Mouse (Mus musculus): ENCODE data around the gene Upk2. TPM values are rescaled to one million over a fixed set of nuclear protein-coding genes. Genes with fewer than 3 reads are reported as not detected.
"Not testable (repeated sequence)": the region's sequence is repeated elsewhere in the genome, so short reads cannot be mapped to it uniquely, and the experiment has no call there.

Gene Upk2
- polyA plus RNA-seq, 1 experiment = 9.0 TPM

DNA sequence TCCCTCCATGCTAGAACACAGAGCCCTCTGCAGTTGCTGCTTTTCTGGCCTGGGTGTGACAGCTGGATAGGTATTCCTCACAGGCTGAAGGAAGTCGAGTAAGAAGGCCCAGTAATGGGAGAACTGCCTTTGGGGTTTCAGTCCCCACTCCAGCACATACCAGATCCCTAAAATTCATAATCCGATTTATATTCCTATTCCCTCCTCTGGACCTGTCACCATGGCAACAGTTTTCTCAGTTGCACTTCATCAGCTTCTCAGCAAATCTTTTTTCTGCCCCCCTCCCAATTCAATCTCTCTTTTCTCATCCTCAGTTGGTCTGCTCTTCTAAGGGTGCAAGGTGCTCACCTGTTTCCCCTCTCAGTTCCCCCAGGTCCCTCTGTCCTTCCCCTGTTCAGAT lies 14.0 kb upstream of the Upk2 start:
- WGBS = 58% methylated on average over 2 of the region's 2 CpGs
- no peak for DNase-seq
- H3K27ac ChIP-seq (ENCODE audit: insufficient read depth, low read depth, low read length) = no peak overlapping the region

DNA sequence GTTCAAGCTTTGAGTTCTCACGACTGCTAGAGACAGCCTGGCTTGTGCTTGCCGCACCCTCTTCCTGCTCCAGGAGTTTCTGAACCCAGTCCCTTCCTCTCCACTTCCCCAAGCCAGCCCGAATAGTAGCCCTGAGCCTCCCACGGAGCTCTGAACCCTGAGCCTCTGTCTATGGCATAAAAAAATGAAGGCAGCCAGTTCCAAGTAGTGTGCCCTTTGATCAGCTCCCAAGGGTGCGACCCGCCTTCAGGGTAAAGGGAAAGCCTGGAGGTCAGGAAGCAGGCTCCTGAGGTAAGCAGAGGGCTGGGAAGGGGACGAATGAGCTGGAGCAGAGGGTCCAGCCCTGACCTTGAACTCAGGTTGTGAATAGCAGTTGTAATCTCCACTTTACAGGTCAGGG lies 13.4 kb upstream of the Upk2 start:
- peak; percentile 83 for DNase-seq
- Histone ChIP-seq H3K36me3 (ENCODE audit: control insufficient read depth, insufficient read depth, low read length) (no peaks in the 10 kb centered on the region), H3K27me3 (replicated peaks; ENCODE audit: control insufficient read depth, insufficient read depth, low read length) (no peaks in the 10 kb centered on the region), H3K4me3 (ENCODE audit: insufficient read depth, low read depth, low read length) (no peak overlapping the region), H3K27ac (ENCODE audit: insufficient read depth, low read depth, low read length) (no peak overlapping the region), H3K4me1 (ENCODE audit: control insufficient read depth, insufficient read depth, low read length) (peaks cover 5% of the 10 kb centered on the region; the same call in 1 of the 2 replicates)
- no peak for TF ChIP-seq CTCF (conservative IDR thresholded peaks at IDR 0.05; ENCODE audit: insufficient read depth, insufficient read length, low read depth, low read length)
- TF ChIP-seq POLR2A (IDR thresholded peaks at IDR 0.05; ENCODE audit: low read depth, low read length) = no peak
- WGBS = 37% methylated on average over 7 of the region's 7 CpGs

More for the DNA sequence above, 14.0 kb upstream of the Upk2 start:
- Histone ChIP-seq H3K36me3 (ENCODE audit: control insufficient read depth, insufficient read depth, low read length) (no peaks in the 10 kb centered on the region), H3K4me3 (ENCODE audit: insufficient read depth, low read depth, low read length) (no peak overlapping the region), H3K4me1 (ENCODE audit: control insufficient read depth, insufficient read depth, low read length) (peaks cover 5% of the 10 kb centered on the region; the same call in 1 of the 2 replicates), H3K27me3 (replicated peaks; ENCODE audit: control insufficient read depth, insufficient read depth, low read length) (no peaks in the 10 kb centered on the region)
- TF ChIP-seq POLR2A (IDR thresholded peaks at IDR 0.05; ENCODE audit: low read depth, low read length) = no peak
- TF ChIP-seq CTCF (conservative IDR thresholded peaks at IDR 0.05; ENCODE audit: insufficient read depth, insufficient read length, low read depth, low read length) = no peak

DNA sequence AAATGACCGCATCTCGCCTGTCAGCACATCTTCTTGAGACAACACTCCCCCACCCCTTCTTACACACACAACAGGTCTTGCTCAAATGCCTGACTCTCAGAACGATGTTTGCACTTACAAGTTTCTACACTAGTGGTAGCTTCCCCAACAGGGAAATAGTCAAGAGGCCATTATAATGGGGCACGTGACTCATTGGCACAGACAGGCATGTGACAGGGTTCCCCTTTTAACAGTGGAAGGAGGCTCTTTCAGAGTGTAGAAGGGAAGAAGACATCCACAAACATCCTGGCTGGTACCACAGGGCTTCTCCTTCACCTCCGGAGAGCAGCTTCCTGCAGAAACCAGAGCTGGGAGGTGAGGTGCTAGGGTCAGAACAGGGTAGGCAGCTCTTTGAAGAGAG lies 7.2 kb upstream of the Upk2 start:
- no peak for TF ChIP-seq POLR2A (IDR thresholded peaks at IDR 0.05; ENCODE audit: low read depth, low read length)
- TF ChIP-seq CTCF (conservative IDR thresholded peaks at IDR 0.05; ENCODE audit: insufficient read depth, insufficient read length, low read depth, low read length) = no peak
- Histone ChIP-seq H3K4me1 (ENCODE audit: control insufficient read depth, insufficient read depth, low read length) (no peaks in the 10 kb centered on the region), H3K36me3 (ENCODE audit: control insufficient read depth, insufficient read depth, low read length) (no peaks in the 10 kb centered on the region), H3K27ac (ENCODE audit: insufficient read depth, low read depth, low read length) (no peak overlapping the region), H3K4me3 (ENCODE audit: insufficient read depth, low read depth, low read length) (no peak overlapping the region), H3K27me3 (replicated peaks; ENCODE audit: control insufficient read depth, insufficient read depth, low read length) (no peaks in the 10 kb centered on the region)
- DNase-seq = no peak
- WGBS = 84% methylated on average over 5 of the region's 5 CpGs

DNA sequence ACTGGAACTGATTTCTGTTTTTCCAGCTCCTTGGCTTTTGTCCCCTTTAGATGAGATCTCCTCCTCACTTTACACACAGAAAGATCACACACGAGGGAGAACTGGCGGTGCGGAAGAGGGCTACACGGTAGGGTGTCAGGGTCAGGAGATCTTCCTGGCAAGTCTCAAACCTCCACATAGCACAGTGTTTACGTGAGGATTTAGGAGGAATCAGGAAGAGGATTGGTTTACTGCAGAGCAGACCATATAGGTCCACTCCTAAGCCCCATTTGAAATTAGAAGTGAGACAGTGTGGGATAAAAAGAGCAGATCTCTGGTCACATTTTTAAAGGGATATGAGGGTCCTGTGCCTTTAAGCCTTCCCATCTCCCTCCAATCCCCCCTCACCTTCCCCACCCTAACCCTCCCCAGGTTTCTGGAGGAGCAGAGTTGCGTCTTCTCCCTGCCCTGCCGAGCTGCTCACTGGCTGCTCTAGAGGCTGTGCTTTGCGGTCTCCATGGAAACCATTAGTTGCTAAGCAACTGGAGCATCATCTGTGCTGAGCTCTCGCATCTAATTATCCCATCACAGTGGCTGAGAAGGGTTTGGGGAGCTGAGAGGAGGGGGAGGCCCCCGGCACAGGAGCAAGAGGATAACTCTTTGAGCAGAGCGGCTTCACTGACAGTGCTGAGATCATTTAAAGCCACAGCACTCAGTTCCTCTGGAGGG lies 2.4 kb upstream of the Upk2 start:
- TF ChIP-seq CTCF (conservative IDR thresholded peaks at IDR 0.05; ENCODE audit: insufficient read depth, insufficient read length, low read depth, low read length) (no peak), POLR2A (IDR thresholded peaks at IDR 0.05; ENCODE audit: low read depth, low read length) (no peak)
- no peak for DNase-seq
- H3K4me3 ChIP-seq (ENCODE audit: insufficient read depth, low read depth, low read length) = no peak overlapping the region
- no peaks in the 10 kb centered on the region for H3K27me3 ChIP-seq (replicated peaks; ENCODE audit: control insufficient read depth, insufficient read depth, low read length)
- H3K4me1 ChIP-seq (ENCODE audit: control insufficient read depth, insufficient read depth, low read length) = no peaks in the 10 kb centered on the region
- no peak overlapping the region for H3K27ac ChIP-seq (ENCODE audit: insufficient read depth, low read depth, low read length)
- no peaks in the 10 kb centered on the region for H3K36me3 ChIP-seq (ENCODE audit: control insufficient read depth, insufficient read depth, low read length)
- WGBS = 28% methylated on average over 11 of the region's 11 CpGs

DNA sequence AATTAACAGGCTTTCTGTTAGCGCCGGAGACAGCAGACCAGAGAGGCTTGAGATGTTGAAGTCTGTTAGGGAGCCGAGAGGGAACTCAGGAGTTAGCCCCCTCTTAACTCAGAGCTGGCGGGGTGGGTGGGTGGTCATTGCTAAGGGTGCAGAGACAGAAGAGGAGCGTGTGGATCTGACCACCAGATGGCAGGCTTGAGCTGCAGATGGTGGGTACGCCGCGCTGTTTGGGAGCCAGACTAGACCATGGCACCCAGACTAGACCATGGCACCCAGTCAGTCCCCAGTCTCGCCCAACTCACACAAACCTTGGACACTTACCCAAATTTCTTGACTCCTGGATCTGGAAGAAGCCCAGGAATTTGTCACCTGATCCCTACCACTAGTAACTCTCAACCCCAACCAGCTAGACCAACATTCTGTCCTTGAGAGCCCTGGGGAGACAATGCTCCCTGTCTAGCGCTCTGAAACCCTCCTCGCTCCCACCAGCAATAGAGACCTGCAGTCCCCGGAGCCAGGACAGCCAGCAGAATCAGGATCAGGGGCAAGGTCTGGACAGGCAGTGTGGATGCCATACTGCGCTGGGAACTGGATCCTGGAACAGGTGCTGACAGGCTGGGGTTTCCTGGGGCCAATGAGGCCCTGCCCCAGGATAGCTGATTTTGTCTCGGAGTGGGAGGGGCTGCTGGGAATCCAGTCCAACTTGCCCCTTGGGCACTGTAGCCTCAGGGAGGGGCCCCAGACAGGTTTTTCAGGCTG lies 465 bp downstream of the Upk2 start:
- H3K4me1 ChIP-seq (ENCODE audit: control insufficient read depth, insufficient read depth, low read length) = no peaks in the 10 kb centered on the region
- DNase-seq = peak; percentile 80
- H3K27ac ChIP-seq (ENCODE audit: insufficient read depth, low read depth, low read length) = no peak overlapping the region
- no peaks in the 10 kb centered on the region for H3K36me3 ChIP-seq (ENCODE audit: control insufficient read depth, insufficient read depth, low read length)
- no peaks in the 10 kb centered on the region for H3K27me3 ChIP-seq (replicated peaks; ENCODE audit: control insufficient read depth, insufficient read depth, low read length)
- 11% methylated on average over 14 of the region's 14 CpGs for WGBS
- H3K4me3 ChIP-seq (ENCODE audit: insufficient read depth, low read depth, low read length) = no peak overlapping the region
- TF ChIP-seq POLR2A (IDR thresholded peaks at IDR 0.05; ENCODE audit: low read depth, low read length) (no peak), CTCF (conservative IDR thresholded peaks at IDR 0.05; ENCODE audit: insufficient read depth, insufficient read length, low read depth, low read length) (peak; percentile 96)

DNA sequence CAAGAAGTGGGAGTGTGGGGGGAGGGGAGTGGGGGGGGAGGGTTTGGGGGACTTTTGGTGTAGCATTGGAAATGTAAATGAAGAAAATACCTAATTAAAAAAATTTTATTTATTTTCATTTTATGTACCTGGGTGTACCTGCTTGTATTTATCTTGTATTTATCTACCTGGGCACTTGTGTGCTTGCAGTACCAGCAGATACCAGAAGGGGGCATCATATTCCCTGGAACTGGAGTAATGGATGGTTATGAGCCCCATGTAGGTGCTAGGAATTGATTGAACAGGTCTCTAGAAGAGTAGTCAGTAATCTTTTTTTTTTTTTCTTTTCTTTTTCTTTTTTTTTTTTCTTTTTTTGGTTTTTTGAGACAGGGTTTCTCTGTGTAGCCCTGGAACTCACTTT lies 4.4 kb downstream of the Upk2 start:
- peak; percentile 35 for DNase-seq
- no peaks in the 10 kb centered on the region for H3K4me1 ChIP-seq (ENCODE audit: control insufficient read depth, insufficient read depth, low read length)
- no peak overlapping the region for H3K27ac ChIP-seq (ENCODE audit: insufficient read depth, low read depth, low read length)
- H3K4me3 ChIP-seq (ENCODE audit: insufficient read depth, low read depth, low read length) = no peak overlapping the region
- no peak; the same call in 1 of the 2 replicates for TF ChIP-seq CTCF (conservative IDR thresholded peaks at IDR 0.05; ENCODE audit: insufficient read depth, insufficient read length, low read depth, low read length)
- TF ChIP-seq POLR2A (IDR thresholded peaks at IDR 0.05; ENCODE audit: low read depth, low read length) = no peak
- no peaks in the 10 kb centered on the region for H3K27me3 ChIP-seq (replicated peaks; ENCODE audit: control insufficient read depth, insufficient read depth, low read length)
- no peaks in the 10 kb centered on the region for H3K36me3 ChIP-seq (ENCODE audit: control insufficient read depth, insufficient read depth, low read length)

DNA sequence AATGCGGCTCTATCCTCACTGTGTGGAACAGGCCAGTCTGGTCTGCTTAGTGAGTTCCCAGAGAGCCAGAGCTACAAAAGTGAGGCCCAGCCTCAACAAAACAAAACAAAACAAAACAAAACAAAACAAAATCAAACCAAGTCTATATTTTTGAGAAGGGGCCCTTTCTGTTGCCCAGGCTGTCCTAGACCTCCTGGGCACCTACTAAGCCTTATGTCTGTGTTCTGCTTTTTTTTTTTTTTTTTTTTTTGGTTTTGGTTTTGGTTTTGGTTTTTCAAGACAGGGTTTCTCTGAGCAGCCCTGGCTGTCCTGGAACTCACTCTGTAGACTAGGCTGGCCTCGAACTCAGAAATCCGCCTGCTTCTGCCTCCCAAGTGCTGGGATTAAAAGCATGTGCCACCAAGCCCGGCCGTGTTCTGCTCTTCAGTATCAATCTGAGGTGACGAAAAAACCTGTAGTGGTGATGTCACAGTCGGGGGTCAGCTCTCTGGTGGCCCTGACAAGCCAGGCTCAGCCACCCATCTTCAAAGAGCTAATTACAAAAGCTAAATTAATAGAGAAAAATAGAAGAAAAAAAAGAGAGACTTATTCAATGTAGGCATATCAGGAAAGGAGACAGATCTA lies 10.3 kb downstream of the Upk2 start:
- 87% methylated on average over 7 of the region's 7 CpGs for WGBS
- not testable (repeated sequence) for H3K4me3 ChIP-seq (ENCODE audit: insufficient read depth, low read depth, low read length); H3K27ac ChIP-seq (ENCODE audit: insufficient read depth, low read depth, low read length)

More for the DNA sequence above, 10.3 kb downstream of the Upk2 start:
- not testable (repeated sequence) for H3K27me3 ChIP-seq (replicated peaks; ENCODE audit: control insufficient read depth, insufficient read depth, low read length); H3K4me1 ChIP-seq (ENCODE audit: control insufficient read depth, insufficient read depth, low read length); DNase-seq; H3K36me3 ChIP-seq (ENCODE audit: control insufficient read depth, insufficient read depth, low read length)
